Mouse (Mus musculus): ENCODE data around the gene Folr2. TPM values are rescaled to one million over a fixed set of nuclear protein-coding genes. Genes with fewer than 3 reads are reported as not detected.
A peak's percentile ranks its signal among the peaks of the same experiment; 100 is the strongest.

Folr2 gene
- polyA plus RNA-seq, 1 experiment from 2014 or later: 1.5 TPM

- Histone ChIP-seq H3K36me3 (ENCODE audit: control insufficient read depth, insufficient read depth, low read length) (no peaks in the 10 kb centered on the region), H3K9ac (ENCODE audit: low read length) (peak overlapping the region; percentile 18; the same call in 1 of the 2 replicates), H3K4me1 (ENCODE audit: control insufficient read depth, insufficient read depth, low read length) (peaks cover 9% of the 10 kb centered on the region; the same call in 1 of the 2 replicates), H3K4me2 (no peak overlapping the region), H3K4me3 (ENCODE audit: low read depth, low read length) (no peak overlapping the region), H3K9me3 (ENCODE audit: control insufficient read depth, low read length) (no peaks in the 10 kb centered on the region), H3K27ac (ENCODE audit: low read depth, low read length) (peak overlapping the region; percentile 56), H3K27me3 (ENCODE audit: control insufficient read depth, insufficient read depth, low read length) (no peaks in the 10 kb centered on the region)
- WGBS: 25% methylated on average over 7 of the region's 7 CpGs
- DNase-seq (ENCODE audit: low spot score, missing footprints): peak; percentile 91
- peak; percentile 59 for ATAC-seq (ENCODE audit: low FRiP score)
These were observed 12.1 kb upstream of the Folr2 start for GRCm38 (mm10) chr7:101869163-101869500.

DNA sequence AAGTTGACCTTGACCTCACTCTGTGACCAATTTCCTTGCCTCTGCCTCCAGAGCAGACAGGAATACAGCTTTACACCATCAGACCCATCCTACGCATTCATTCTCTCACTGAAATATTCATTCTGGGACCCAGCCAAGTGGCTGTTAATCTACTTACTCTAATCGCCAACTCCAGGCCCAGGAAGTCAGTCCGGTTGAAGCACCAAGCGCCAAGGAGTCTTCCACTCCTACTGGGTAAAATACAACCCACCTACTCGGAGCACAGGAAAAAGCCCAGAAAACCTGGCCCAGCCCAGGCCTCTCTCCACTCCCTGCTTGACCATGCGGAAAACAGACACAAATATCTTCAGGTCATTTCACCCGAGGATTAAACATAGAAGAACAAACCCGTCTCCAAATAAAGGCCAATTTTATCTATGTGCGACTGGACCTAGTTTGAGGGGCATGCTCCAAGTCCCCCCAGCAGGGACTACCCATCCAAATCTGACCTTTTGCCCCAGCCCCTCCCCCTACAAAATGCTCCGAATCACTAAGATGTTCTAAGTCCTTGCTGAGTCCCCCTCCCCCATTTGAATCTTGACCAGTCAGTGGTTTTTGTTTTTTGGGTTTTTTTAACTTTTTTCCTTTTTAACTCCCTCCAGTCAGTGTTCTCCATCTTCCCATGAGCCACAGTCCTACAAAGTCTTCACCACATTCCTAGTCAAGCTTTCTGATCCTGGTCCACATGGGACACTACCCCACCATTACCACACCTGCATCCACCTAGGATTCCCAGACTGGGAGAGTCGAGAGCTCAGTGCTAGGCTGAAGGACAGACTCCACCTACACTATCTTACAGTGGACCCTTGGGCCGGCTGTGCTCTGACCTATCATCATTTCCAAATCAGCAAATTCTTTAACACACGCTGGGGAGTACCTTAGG, 11.5 kb upstream of the Folr2 start:
- Histone ChIP-seq H3K36me3 (ENCODE audit: control insufficient read depth, insufficient read depth, low read length) (no peaks in the 10 kb centered on the region), H3K27me3 (ENCODE audit: control insufficient read depth, insufficient read depth, low read length) (no peaks in the 10 kb centered on the region), H3K4me1 (ENCODE audit: control insufficient read depth, insufficient read depth, low read length) (peaks cover 9% of the 10 kb centered on the region; the same call in 1 of the 2 replicates), H3K4me2 (no peak overlapping the region), H3K4me3 (ENCODE audit: low read depth, low read length) (no peak overlapping the region), H3K9me3 (ENCODE audit: control insufficient read depth, low read length) (no peaks in the 10 kb centered on the region), H3K9ac (ENCODE audit: low read length) (peak overlapping the region; percentile 18; the same call in 1 of the 2 replicates), H3K27ac (ENCODE audit: low read depth, low read length) (peak overlapping the region; percentile 56)
- WGBS: 34% methylated on average over 13 of the region's 13 CpGs
- peak; percentile 67 for ATAC-seq (ENCODE audit: low FRiP score)
- no peak for DNase-seq (ENCODE audit: low spot score, missing footprints)

GRCm38 (mm10) chr7:101867482-101867881, 10.5 kb upstream of the Folr2 start:
- Histone ChIP-seq H3K9ac (ENCODE audit: low read length) (no peak overlapping the region), H3K36me3 (ENCODE audit: control insufficient read depth, insufficient read depth, low read length) (no peaks in the 10 kb centered on the region), H3K4me1 (ENCODE audit: control insufficient read depth, insufficient read depth, low read length) (peaks cover 9% of the 10 kb centered on the region; the same call in 1 of the 2 replicates), H3K4me2 (no peak overlapping the region), H3K27me3 (ENCODE audit: control insufficient read depth, insufficient read depth, low read length) (no peaks in the 10 kb centered on the region), H3K9me3 (ENCODE audit: control insufficient read depth, low read length) (no peaks in the 10 kb centered on the region), H3K27ac (ENCODE audit: low read depth, low read length) (no peak overlapping the region), H3K4me3 (ENCODE audit: low read depth, low read length) (no peak overlapping the region)
- ATAC-seq (ENCODE audit: low FRiP score): no peak
- DNase-seq (ENCODE audit: low spot score, missing footprints): no peak
- WGBS: 98% methylated on average over 4 of the region's 4 CpGs

- WGBS: 79% methylated on average over 11 of the region's 11 CpGs
- Histone ChIP-seq H3K4me2 (no peak overlapping the region), H3K9ac (ENCODE audit: low read length) (no peak overlapping the region), H3K4me3 (ENCODE audit: low read depth, low read length) (no peak overlapping the region), H3K9me3 (ENCODE audit: control insufficient read depth, low read length) (no peaks in the 10 kb centered on the region), H3K36me3 (ENCODE audit: control insufficient read depth, insufficient read depth, low read length) (no peaks in the 10 kb centered on the region), H3K27ac (ENCODE audit: low read depth, low read length) (no peak overlapping the region), H3K27me3 (ENCODE audit: control insufficient read depth, insufficient read depth, low read length) (no peaks in the 10 kb centered on the region), H3K4me1 (ENCODE audit: control insufficient read depth, insufficient read depth, low read length) (peaks cover 9% of the 10 kb centered on the region; the same call in 1 of the 2 replicates)
- no peak for ATAC-seq (ENCODE audit: low FRiP score)
- no peak for DNase-seq (ENCODE audit: low spot score, missing footprints)
These were observed 9.7 kb upstream of the Folr2 start for GRCm38 (mm10) chr7:101866491-101867265.

GRCm38 (mm10) chr7:101863415-101863814, 6.4 kb upstream of the Folr2 start, which contains the start of gene Anapc15:
Anapc15 (plus strand) TSS chr7:101863715.
- no peak within 1 kb of the TSS for H3K9ac ChIP-seq (ENCODE audit: low read length)
- no peak for ATAC-seq (ENCODE audit: low FRiP score)
- no peak within 1 kb of the TSS for H3K27ac ChIP-seq (ENCODE audit: low read depth, low read length)
- H3K27me3 ChIP-seq (ENCODE audit: control insufficient read depth, insufficient read depth, low read length): no peaks in the 10 kb centered on the region
- no peaks in the 10 kb centered on the region for H3K9me3 ChIP-seq (ENCODE audit: control insufficient read depth, low read length)
- H3K36me3 ChIP-seq (ENCODE audit: control insufficient read depth, insufficient read depth, low read length): no peaks in the 10 kb centered on the region
- no peak for DNase-seq (ENCODE audit: low spot score, missing footprints)
- H3K4me3 ChIP-seq (ENCODE audit: low read depth, low read length): no peak within 1 kb of the TSS
- WGBS: 81% methylated on average over 3 of the region's 3 CpGs
- peaks cover 4% of the 10 kb centered on the region; the same call in 1 of the 2 replicates for H3K4me1 ChIP-seq (ENCODE audit: control insufficient read depth, insufficient read depth, low read length)
- H3K4me2 ChIP-seq: no peak within 1 kb of the TSS

- WGBS: 75% methylated on average over 3 of the region's 3 CpGs
These were observed 5.3 kb upstream of the Folr2 start for GRCm38 (mm10) chr7:101862291-101862690.

DNA sequence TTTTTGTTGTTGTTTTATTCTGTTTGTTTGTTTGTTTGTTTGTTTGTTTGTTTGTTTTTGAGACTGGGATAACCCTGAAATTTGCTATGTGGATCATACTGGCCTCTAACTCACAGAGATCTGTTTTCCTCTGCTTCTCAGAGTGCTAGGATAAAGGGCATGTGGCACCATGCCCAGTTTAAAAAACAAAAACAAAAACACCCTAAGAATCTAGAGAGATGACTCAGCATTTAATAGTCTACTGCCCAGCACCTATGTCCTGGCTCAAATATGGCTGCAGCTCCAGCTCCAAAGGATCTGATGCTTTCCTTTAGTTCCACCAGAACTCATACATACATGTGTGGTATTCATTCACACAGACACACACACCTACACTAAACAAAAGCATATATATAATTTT, 4.0 kb upstream of the Folr2 start:
- no peaks in the 10 kb centered on the region for H3K27me3 ChIP-seq (ENCODE audit: control insufficient read depth, insufficient read depth, low read length)
- DNase-seq (ENCODE audit: low spot score, missing footprints): no peak

More at GRCm38 (mm10) chr7:101862291-101862690, 5.3 kb upstream of the Folr2 start:
- H3K27me3 ChIP-seq (ENCODE audit: control insufficient read depth, insufficient read depth, low read length): no peaks in the 10 kb centered on the region
- H3K9me3 ChIP-seq (ENCODE audit: control insufficient read depth, low read length): no peaks in the 10 kb centered on the region
- H3K36me3 ChIP-seq (ENCODE audit: control insufficient read depth, insufficient read depth, low read length): no peaks in the 10 kb centered on the region
- no peak overlapping the region for H3K27ac ChIP-seq (ENCODE audit: low read depth, low read length)
- DNase-seq (ENCODE audit: low spot score, missing footprints) (no peak), ATAC-seq (ENCODE audit: low FRiP score) (no peak)
- H3K9ac ChIP-seq (ENCODE audit: low read length): no peak overlapping the region
- no peak overlapping the region for H3K4me3 ChIP-seq (ENCODE audit: low read depth, low read length)
- no peak overlapping the region for H3K4me2 ChIP-seq
- H3K4me1 ChIP-seq (ENCODE audit: control insufficient read depth, insufficient read depth, low read length): no peaks in the 10 kb centered on the region

DNA sequence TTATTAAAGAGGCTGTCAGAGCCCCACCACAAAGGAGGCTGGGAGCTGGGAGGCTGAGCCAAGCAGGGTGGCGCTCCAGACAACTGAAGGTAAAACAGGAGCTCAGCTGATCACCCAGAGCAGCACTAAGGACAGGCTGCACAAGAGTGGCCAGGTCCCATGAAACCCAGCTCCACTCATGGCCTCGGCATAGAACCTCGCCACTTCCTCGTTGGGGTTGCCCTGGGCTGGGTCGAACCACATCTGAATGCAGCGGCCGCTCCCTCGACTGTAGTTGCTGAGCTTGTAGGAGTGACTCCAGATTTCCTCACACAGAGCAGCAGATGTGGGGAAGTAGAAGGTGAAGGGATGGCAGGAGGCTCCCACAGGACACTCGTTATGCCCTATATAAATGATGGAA, 1.4 kb upstream of the Folr2 start:
- no peak overlapping the region for H3K9ac ChIP-seq (ENCODE audit: low read length)
- WGBS: 90% methylated on average over 9 of the region's 9 CpGs
- no peak overlapping the region for H3K4me2 ChIP-seq
- H3K36me3 ChIP-seq (ENCODE audit: control insufficient read depth, insufficient read depth, low read length): no peaks in the 10 kb centered on the region
- H3K9me3 ChIP-seq (ENCODE audit: control insufficient read depth, low read length): no peaks in the 10 kb centered on the region
- H3K4me3 ChIP-seq (ENCODE audit: low read depth, low read length): no peak overlapping the region
- H3K27ac ChIP-seq (ENCODE audit: low read depth, low read length): no peak overlapping the region
- no peaks in the 10 kb centered on the region for H3K4me1 ChIP-seq (ENCODE audit: control insufficient read depth, insufficient read depth, low read length)
- no peak for DNase-seq (ENCODE audit: low spot score, missing footprints)
- ATAC-seq (ENCODE audit: low FRiP score): no peak
- no peaks in the 10 kb centered on the region for H3K27me3 ChIP-seq (ENCODE audit: control insufficient read depth, insufficient read depth, low read length)

More for the DNA sequence above, 4.0 kb upstream of the Folr2 start:
- ATAC-seq (ENCODE audit: low FRiP score): no peak
- H3K4me1 ChIP-seq (ENCODE audit: control insufficient read depth, insufficient read depth, low read length): no peaks in the 10 kb centered on the region
- no peak overlapping the region for H3K27ac ChIP-seq (ENCODE audit: low read depth, low read length)
- H3K9ac ChIP-seq (ENCODE audit: low read length): no peak overlapping the region
- no peaks in the 10 kb centered on the region for H3K9me3 ChIP-seq (ENCODE audit: control insufficient read depth, low read length)
- H3K36me3 ChIP-seq (ENCODE audit: control insufficient read depth, insufficient read depth, low read length): no peaks in the 10 kb centered on the region
- H3K4me3 ChIP-seq (ENCODE audit: low read depth, low read length): no peak overlapping the region
- no peak overlapping the region for H3K4me2 ChIP-seq

GRCm38 (mm10) chr7:101853816-101854215, 3.2 kb downstream of the Folr2 start:
- Histone ChIP-seq H3K4me1 (ENCODE audit: control insufficient read depth, insufficient read depth, low read length) (no peaks in the 10 kb centered on the region), H3K27me3 (ENCODE audit: control insufficient read depth, insufficient read depth, low read length) (no peaks in the 10 kb centered on the region), H3K27ac (ENCODE audit: low read depth, low read length) (no peak overlapping the region), H3K36me3 (ENCODE audit: control insufficient read depth, insufficient read depth, low read length) (no peaks in the 10 kb centered on the region), H3K9me3 (ENCODE audit: control insufficient read depth, low read length) (no peaks in the 10 kb centered on the region), H3K4me2 (no peak overlapping the region), H3K4me3 (ENCODE audit: low read depth, low read length) (no peak overlapping the region), H3K9ac (ENCODE audit: low read length) (no peak overlapping the region)
- 88% methylated on average over 2 of the region's 2 CpGs for WGBS
- DNase-seq (ENCODE audit: low spot score, missing footprints) (no peak), ATAC-seq (ENCODE audit: low FRiP score) (no peak)
